Mouse (Mus musculus) cerebellum, adult 18-20 months (tissue): ENCODE data around the gene Plscr5.
"Not testable (repeated sequence)": the region's sequence is repeated elsewhere in the genome, so short reads cannot be mapped to it uniquely, and the experiment has no call there.

Experiments
- DNase-seq, 2 experiments: peaks; one replicate each; pipeline ENCODE4 v3.0.0; 2021

Gene Plscr5

DNA sequence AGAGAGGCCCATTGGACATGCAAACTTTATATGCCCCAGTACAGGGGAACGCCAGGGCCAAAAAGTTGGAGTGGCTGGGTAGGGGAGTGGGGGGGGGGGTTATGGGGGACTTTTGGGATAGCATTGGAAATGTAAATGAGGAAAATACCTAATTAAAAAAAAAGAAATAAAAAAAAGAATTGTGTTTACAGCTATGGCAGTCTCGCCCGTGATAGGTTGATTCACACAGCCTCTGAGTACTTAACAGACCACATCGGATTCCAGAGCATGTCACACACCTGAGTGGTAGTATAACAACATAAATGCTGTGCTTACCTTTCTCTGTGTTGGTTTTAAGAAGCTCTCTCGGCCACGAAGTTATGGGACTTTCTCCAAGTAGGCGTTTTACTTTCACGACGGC lies at the start of gene Plscr5:
Plscr5 (plus strand) TSS at position 301 of the 400 bp plus-strand sequence.
- not testable (repeated sequence) for DNase-seq

GRCm38 (mm10) chr9:92147555-92148248 lies 45.0 kb upstream of the Plscr5 start:
- DNase-seq, result peak; percentile 34 to 36

GRCm38 (mm10) chr9:92162213-92162612 lies 30.5 kb upstream of the Plscr5 start:
- DNase-seq, result no peak

DNA sequence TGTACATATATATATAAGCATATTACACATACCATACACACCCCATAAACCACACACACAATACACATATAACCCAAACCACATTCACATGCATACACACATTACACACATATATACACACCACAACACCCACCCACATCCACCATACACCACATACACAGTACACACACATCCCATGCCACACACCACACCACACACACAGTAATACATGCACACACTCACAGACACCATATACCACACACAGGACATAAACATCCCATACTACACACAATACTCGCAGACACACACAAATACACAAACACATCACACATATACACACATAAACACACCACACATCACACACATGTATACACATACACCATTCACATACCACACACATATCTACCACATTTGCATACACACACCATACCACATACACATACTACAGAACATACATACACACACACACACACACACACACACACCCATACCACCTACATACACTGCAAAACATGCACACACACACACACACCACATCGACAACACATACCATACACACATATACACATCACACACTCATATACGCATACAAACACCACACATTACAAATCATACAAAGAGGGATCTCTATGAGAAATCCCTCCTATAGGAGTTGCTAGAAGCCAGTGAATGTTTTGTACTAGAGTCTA lies 19.3 kb upstream of the Plscr5 start:
- no peak for DNase-seq

DNA sequence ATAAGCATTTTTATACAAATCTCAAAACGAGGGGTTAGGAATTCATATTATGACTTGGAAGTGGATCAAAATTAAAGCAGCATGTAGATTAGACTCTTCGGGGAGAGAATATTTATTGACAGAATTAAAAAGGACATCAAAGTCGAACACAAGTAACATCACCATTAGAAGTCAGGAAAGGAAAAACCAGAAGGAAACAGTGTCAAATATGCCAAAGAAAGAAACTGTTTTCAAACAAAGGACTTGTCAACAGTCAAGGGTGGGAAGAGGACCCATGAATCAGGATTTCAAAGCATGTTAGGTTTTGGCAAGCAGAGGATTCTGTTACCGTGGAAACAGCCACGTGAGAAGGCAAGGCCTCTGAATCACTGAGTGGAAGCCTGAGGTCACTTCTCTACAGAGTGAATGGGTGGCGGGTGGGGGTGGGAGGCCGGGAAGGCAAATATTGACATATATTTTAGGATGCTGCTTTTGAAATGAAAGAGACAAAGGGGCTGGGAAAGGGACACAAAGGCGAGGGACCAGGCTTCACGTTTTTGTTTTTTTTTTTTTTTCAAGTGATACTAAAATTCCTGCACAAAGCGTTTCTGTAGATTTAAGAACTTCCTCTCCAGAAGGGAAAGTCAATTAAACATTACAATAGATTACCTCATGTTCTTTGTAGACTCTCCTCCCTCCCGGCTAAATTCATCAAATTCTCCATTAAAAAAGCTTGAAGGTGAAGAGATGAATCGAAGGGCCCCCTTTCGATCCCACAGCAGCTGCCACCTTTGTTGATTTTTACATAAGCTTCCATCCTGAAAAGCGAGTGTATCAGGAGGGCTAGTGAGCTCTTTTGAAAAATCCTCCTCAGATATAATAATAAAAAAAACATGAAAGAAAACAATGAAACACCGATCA lies 18.3 kb upstream of the Plscr5 start:
- DNase-seq, result peak in 1 of 2 experiments; percentile 2

DNA sequence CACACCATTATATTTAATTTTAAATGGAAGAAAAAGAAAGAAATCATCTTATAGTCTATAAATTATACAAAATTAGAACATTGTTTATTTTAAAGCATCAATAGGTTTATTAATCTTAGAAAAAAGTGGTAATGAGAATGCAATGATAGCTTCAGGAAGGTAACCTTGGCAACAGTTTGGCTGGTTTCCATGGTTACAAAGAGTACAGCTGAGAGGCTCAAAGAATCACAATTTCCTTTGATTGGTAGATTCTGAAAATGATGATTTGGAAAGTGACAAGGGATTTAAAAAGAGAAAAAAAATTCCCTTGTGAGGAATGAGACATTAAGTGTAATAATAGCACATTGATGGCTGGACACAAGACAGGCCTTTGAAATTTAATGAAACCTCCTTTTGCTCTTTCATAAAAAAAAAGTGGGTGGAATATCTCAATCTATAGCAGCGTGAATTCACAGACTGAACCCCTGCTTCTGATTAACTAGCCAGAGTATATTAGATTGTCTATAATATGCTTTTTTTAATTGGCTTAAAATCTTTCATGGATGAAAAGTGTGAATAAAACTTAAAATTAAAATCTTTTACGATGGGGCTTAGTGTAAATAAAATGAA lies 13.8 kb upstream of the Plscr5 start:
- no peak for DNase-seq

- no peak for DNase-seq
Measured at GRCm38 (mm10) chr9:92191295-92191694, 1.4 kb upstream of the Plscr5 start.

- DNase-seq, result no peak
Measured at GRCm38 (mm10) chr9:92198408-92198807, 5.7 kb downstream of the Plscr5 start.

DNA sequence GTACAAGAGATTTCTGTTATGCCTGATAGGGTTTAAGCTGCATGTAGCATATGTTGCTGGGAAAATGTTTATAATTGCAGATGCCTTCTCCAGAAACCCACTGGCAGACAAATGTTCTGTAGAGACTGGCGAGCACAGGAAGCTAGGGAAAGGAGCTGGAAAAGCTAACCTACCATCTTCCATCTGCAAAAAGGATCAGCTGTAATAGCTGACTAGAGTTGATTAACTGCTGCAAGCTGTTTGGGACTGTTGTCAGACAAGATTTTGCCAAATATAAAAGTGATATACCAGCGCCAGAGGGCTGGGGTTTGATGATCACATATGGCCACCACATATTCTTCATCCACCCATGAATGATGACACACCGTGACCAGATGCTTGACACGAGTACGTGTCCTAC lies 6.8 kb downstream of the Plscr5 start:
- DNase-seq, result no peak

GRCm38 (mm10) chr9:92204397-92204796 lies 11.7 kb downstream of the Plscr5 start:
- DNase-seq, result no peak

DNA sequence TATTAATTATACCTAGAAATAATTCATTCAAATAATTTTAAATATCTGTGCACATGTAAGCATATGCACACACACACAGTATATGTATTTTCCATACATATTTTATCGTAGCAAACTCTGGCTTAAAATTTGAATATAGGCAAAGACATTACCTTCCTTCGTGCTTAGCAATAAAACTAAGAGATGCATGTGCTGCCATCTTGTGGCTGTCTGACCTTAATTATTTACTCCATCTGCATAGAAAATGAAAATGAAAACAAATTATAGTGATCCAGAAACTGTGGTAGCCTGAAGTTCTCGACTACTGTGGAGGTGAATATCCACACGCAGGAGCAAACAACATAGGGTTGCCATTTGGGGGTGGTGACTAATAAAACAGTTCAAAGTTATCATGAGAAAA lies 14.6 kb downstream of the Plscr5 start:
- DNase-seq, result peak; percentile 75 to 76

GRCm38 (mm10) chr9:92207757-92208156 lies 15.0 kb downstream of the Plscr5 start:
- DNase-seq, result peak; percentile 4 to 10

DNA sequence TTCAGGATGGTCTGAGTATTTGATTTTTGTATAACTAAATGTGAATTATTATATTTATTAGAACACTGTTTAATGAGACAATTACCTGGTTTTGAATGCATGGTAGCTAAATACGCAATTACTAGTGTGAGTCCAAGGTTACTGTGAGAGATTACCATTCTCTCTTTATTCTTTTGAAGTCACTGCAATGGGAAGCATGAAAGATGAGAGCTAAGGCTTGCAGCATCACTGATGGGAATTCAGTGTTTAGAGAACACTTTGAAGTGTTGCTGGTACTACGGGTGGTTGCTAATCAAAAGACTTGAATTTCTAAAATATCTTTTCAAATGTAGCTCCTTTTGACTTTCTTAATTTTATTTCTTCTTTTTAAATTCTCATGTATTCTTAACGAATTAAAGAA lies 17.1 kb downstream of the Plscr5 start:
- DNase-seq, result no peak

DNA sequence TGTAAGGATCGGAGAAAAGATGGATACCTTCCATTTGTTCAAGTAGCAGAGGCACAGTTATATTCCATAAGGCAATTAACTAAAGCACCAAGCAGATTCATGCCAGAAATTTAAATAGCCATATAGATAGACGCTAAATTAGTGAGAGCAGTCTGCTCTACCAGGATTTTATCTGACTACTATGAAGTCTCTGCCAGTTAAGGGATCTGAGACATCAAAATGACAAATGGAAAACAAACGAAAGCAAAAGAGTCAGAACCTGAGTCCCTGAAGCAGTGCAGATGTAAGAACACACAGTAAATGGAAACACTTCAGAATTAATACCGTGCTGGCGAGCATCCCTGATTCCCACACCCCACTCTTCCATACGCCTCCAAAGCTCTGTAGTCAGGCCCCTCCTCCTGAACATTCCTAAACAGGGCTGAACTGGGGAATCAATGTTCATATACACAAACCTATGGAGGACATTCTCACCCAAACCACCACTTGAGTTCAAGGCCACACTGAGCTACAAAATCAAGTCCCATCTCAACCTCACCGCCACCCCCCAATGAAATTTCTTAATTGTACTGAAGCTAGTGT lies 17.7 kb downstream of the Plscr5 start:
- DNase-seq, result no peak

DNA sequence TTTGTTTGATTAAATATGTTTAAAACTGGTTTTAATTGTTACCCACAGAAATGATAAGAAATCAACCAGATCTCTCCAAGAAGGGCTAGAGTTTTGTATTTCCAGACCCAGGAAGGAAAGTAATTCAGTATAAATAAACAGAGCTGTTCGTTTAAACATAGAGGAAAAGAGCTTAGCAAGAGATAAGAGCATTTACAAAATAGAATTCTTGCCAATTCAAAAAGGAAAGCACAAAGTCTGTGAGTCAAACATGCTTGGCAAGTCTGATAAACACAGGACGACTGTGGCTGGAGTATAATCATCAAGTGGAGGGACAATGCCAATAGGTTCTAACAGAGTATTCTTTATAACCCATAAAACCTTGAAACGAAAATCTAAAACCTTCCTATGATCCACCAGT lies 18.3 kb downstream of the Plscr5 start:
- no peak for DNase-seq

DNA sequence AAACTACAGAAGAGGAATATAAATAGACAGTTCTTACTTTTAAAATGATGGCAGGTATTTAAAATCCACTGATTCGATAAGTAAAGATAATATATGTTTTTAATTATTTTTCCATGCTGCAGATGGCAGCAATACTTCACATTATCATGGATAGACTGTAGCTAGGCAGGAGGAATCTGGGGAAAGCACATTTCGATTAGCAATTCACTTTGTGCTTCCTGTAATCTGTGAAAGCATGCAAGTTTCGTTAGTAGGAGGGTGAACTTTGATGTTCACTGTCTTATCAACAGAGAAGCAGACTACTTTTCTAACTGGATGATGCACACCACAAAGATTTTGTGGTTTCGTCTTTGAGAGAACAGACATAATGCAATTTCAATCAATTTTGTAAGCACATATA lies 24.7 kb downstream of the Plscr5 start:
- DNase-seq, result no peak

DNA sequence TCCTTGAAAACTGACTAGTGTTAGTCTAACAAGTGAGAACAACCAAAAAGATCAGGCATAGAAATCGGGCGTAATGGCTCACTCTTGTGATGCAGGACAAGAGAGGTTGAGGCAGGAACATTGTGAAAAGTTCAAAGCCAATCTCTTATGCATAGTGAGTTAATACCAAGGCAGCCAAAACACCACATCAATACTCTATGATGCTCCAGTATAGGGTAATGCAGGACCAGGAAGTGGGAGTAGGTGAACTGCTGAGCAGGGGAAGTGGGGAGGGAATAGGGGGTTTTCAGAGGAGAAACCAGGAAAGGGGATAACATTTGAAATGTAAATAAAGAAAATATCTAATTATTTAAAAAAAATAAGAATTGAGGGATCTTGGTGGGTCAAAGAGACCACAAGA lies 25.2 kb downstream of the Plscr5 start:
- no peak for DNase-seq

DNA sequence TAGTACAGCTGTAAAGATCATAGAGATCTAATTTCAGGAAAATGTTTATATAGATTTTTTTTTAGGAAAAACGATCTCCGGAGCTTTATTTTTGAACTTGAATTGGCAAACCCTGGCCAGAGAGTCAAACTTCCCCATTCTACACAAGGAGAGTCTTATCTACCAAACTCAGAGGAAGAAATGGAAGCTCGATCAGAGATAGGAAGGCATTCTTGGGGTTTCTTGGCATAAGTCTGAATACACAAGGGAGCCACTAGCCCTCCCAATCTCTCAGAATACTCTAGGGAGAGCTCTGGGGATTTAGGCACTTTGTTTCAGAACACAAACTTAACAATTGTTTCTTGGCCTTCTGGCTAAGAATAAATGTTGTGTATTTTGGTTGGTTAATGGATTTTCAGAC lies 27.4 kb downstream of the Plscr5 start:
- no peak for DNase-seq

GRCm38 (mm10) chr9:92221480-92221879 lies 28.7 kb downstream of the Plscr5 start:
- DNase-seq, result no peak

- no peak for DNase-seq
Measured at GRCm38 (mm10) chr9:92224598-92225231, 32.0 kb downstream of the Plscr5 start.

DNA sequence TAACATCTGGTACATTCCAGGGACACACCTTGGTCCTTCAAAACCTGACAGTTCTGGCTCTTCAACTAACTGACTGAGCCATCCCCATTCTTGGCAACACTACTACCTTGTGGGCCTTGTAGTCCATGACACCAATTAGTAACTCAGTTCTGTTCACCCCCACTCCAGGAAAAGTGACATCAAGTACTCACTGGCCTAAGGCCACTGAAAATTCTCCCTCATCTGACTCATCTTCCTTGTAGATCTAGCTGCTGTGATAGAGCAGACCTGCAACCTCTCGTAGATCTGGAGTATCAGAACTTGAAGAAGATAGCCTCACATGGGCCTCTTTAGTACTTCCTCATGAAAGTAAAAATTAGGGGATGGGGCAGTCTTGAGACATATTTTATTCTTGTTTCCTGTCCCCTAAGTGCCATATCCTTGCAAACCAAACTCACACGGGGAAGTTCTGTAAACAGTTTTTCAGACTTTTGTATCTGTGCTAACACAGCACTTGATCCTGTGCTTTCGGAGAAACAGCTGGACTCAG lies 33.5 kb downstream of the Plscr5 start:
- no peak for DNase-seq

DNA sequence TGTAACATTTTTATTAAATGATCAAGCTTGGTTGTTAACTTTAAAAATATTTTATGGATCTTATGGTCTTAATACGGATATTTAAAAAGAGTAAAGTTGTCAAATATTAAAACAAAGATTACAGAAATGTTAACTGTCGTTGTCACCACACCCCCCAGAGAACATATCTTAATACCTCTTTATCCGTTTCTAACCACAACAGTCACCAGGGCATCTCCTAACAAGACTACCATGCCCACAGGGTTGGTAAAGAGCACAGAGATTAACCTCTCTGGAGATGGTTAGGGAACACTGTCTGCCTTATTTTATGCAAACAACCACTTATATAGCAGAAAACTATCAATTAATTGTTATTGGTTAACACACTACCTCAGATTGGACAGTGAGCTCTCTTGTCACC lies 34.1 kb downstream of the Plscr5 start:
- no peak for DNase-seq
